Mouse (Mus musculus): ENCODE data around the gene Mdh1b. TPM values are rescaled to one million over a fixed set of nuclear protein-coding genes. Genes with fewer than 3 reads are reported as not detected.

The Mdh1b gene
- polyA plus RNA-seq, 1 experiment = not detected

- no peak overlapping the region for H3K27ac ChIP-seq (ENCODE audit: insufficient read depth, low read depth, low read length)
- no peak overlapping the region for H3K4me3 ChIP-seq (ENCODE audit: insufficient read depth, low read depth, low read length)
- TF ChIP-seq CTCF (IDR thresholded peaks at IDR 0.05; ENCODE audit: insufficient read depth, low read depth, low read length) (no peak), POLR2A (IDR thresholded peaks at IDR 0.05; ENCODE audit: insufficient read depth, low read depth, low read length) (no peak)
- 10% methylated on average over 13 of the region's 13 CpGs for WGBS
- H3K4me1 ChIP-seq (ENCODE audit: control insufficient read depth, insufficient read depth, low read length) = 0 out of 2 replicates have a peak, but pooled peaks cover 2% of the 10 kb centered on the region
Measured at GRCm38 (mm10) chr1:63667949-63668851, 61.9 kb downstream of the Mdh1b start.

DNA sequence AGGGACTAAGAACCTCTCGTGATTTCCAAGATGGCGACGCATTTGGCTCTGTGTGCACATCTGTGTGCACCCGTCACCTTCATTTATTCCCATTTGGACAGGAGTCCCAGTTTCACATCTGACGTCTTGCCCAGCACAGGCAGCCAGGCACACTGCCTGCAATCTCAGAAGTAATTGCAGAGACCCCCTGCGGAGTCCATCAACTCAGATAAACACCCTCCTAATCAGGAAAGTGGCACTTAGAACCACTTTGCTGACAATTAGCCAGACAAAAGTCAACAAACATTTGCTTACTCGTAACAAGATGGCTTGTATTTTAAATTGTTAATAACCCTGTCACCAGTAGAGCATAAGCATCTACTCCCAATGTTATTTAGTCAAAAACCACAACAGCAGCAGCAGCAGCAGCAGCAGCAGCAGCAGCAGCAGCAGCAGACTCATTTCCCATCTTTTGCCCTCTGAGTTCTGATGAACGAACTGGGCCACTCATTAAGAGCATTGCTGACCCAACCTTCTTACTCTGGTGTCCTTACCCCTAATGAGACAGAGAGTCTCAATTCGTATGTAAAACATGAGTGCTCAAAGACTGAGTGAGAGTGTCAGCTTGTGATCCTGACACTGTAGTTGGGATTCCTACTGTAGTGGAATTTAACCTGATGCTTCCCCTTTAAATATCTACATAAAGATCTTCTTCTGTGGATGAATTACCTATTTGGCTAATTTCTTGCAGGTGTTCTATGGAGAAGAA is 62.7 kb downstream of the Mdh1b start:
- Histone ChIP-seq H3K4me1 (ENCODE audit: control insufficient read depth, insufficient read depth, low read length) (0 out of 2 replicates have a peak, but pooled peaks cover 2% of the 10 kb centered on the region), H3K4me3 (ENCODE audit: insufficient read depth, low read depth, low read length) (no peak overlapping the region), H3K27ac (ENCODE audit: insufficient read depth, low read depth, low read length) (no peak overlapping the region)
- no peak for TF ChIP-seq CTCF (IDR thresholded peaks at IDR 0.05; ENCODE audit: insufficient read depth, low read depth, low read length)
- 22% methylated on average over 9 of the region's 9 CpGs for WGBS

DNA sequence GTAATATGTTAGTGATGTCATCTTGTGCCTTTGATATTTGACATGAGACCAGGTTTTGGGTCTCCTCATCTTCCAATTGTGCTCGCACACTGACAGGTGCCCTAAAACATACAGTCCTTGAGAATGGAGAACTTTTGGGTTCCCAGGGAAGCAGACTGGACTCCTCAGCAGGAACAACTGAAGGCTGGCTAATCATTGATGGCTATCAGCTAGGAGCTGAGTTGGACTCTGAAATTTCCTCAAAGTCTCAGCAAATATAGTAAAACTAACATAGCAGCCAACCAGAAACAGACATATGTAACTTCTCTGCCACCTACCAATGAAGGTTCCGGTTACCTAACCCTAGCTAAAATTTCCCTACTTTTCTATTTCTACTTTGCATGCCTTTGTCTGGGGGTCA is 64.0 kb downstream of the Mdh1b start:
- no peak for TF ChIP-seq CTCF (IDR thresholded peaks at IDR 0.05; ENCODE audit: insufficient read depth, low read depth, low read length)
- 0 out of 2 replicates have a peak, but pooled peaks cover 2% of the 10 kb centered on the region for H3K4me1 ChIP-seq (ENCODE audit: control insufficient read depth, insufficient read depth, low read length)
- WGBS = 99% methylated on average over 2 of the region's 2 CpGs
- H3K27ac ChIP-seq (ENCODE audit: insufficient read depth, low read depth, low read length) = no peak overlapping the region
- H3K4me3 ChIP-seq (ENCODE audit: insufficient read depth, low read depth, low read length) = no peak overlapping the region

GRCm38 (mm10) chr1:63659591-63659990 is 70.5 kb downstream of the Mdh1b start:
- Histone ChIP-seq H3K27ac (ENCODE audit: insufficient read depth, low read depth, low read length) (no peak overlapping the region), H3K4me3 (ENCODE audit: insufficient read depth, low read depth, low read length) (no peak overlapping the region), H3K4me1 (ENCODE audit: control insufficient read depth, insufficient read depth, low read length) (no peaks in the 10 kb centered on the region)
- WGBS = under 1% methylated on average over 7 of the region's 7 CpGs
- TF ChIP-seq POLR2A (IDR thresholded peaks at IDR 0.05; ENCODE audit: insufficient read depth, low read depth, low read length) (no peak), CTCF (IDR thresholded peaks at IDR 0.05; ENCODE audit: insufficient read depth, low read depth, low read length) (no peak)

GRCm38 (mm10) chr1:63658016-63658415 is 72.1 kb downstream of the Mdh1b start:
- WGBS = 9% methylated on average over 6 of the region's 6 CpGs
- TF ChIP-seq POLR2A (IDR thresholded peaks at IDR 0.05; ENCODE audit: insufficient read depth, low read depth, low read length) (no peak), CTCF (IDR thresholded peaks at IDR 0.05; ENCODE audit: insufficient read depth, low read depth, low read length) (no peak)
- H3K4me3 ChIP-seq (ENCODE audit: insufficient read depth, low read depth, low read length) = no peak overlapping the region
- H3K27ac ChIP-seq (ENCODE audit: insufficient read depth, low read depth, low read length) = no peak overlapping the region
- H3K4me1 ChIP-seq (ENCODE audit: control insufficient read depth, insufficient read depth, low read length) = no peaks in the 10 kb centered on the region

Other genes starting within 250 kb of the Mdh1b start
- gene Gm39653, start 114.3 kb downstream of the Mdh1b start, polyA plus RNA-seq (2012; ENCODE audit: insufficient read depth, insufficient read length, low replicate concordance, missing spikeins) = not detected in 2 replicates
- gene Dytn, start 43.4 kb downstream of the Mdh1b start, polyA plus RNA-seq (2012; ENCODE audit: insufficient read depth, insufficient read length, low replicate concordance, missing spikeins) = not detected in 2 replicates
- not detected in 2 replicates for gene Fastkd2, start 296 bp upstream of the Mdh1b start, polyA plus RNA-seq (2012; ENCODE audit: insufficient read depth, insufficient read length, low replicate concordance, missing spikeins)
- gene 4933402D24Rik, start 38.9 kb upstream of the Mdh1b start, polyA plus RNA-seq (2012; ENCODE audit: insufficient read depth, insufficient read length, low replicate concordance, missing spikeins) = not detected in 2 replicates